28 mouse cellular contexts compared by ENCODE assay signal in genomic region chr4:58280121-58280520, GRCm38 (mm10). TPM values are rescaled to one million over a fixed set of nuclear protein-coding genes. Genes with fewer than 3 reads are reported as not detected.
A peak's percentile ranks its signal among the peaks of the same experiment; 100 is the strongest.
DNase-seq lines count a peak whose midpoint lies in the region; ATAC-seq lines count a peak whose summit lies in the region.
"Had no signal": no experiment of that assay in that cellular context is flagged by ENCODE, and none has a peak within 500 bp of the region (broad histone marks: within the 10 kb centered on the region; RNA-seq: fewer than 3 reads in every experiment).

No protein-coding gene starts in this region.

- intact Hi-C loops in gastrocnemius, postnatal 14 days (cut with DNase I; ENCODE audit: low total_unique reads), result no loop called here

- WGBS in heart, embryonic 12.5 days, result 82% methylated on average over 2 of the region's 2 CpGs

- no peak overlapping the region for H3K27ac ChIP-seq in heart, embryonic 12.5 days (ENCODE audit: poor library complexity, severe bottlenecking)
- H3K27ac ChIP-seq: embryonic facial prominence, embryonic 12.5 days; embryonic facial prominence, embryonic 15.5 days; hindbrain, embryonic 14.5 days; hindbrain, postnatal 0 days had no signal

- no peak overlapping the region for H3K4me3 ChIP-seq in heart, embryonic 12.5 days
- peak overlapping the region; percentile 70 for H3K4me3 ChIP-seq in megakaryocyte, embryonic 14.5 days (replicated peaks)
- H3K4me3 ChIP-seq: embryonic facial prominence, embryonic 12.5 days; embryonic facial prominence, embryonic 15.5 days had no signal

- H3K9me3 ChIP-seq in heart, embryonic 12.5 days (replicated peaks), result no peaks in the 10 kb centered on the region
- no peaks in the 10 kb centered on the region for H3K9me3 ChIP-seq in megakaryocyte, embryonic 14.5 days
- H3K9me3 ChIP-seq: embryonic facial prominence, embryonic 12.5 days; embryonic facial prominence, embryonic 15.5 days had no signal

- no peak overlapping the region for H3K4me2 ChIP-seq in heart, embryonic 12.5 days
- H3K4me2 ChIP-seq: embryonic facial prominence, embryonic 12.5 days; embryonic facial prominence, embryonic 15.5 days; hindbrain, embryonic 14.5 days had no signal

- no peaks in the 10 kb centered on the region for H3K36me3 ChIP-seq in heart, embryonic 12.5 days
- no peaks in the 10 kb centered on the region for H3K36me3 ChIP-seq in megakaryocyte, embryonic 14.5 days (replicated peaks; ENCODE audit: low read length)
- H3K36me3 ChIP-seq: embryonic facial prominence, embryonic 12.5 days; embryonic facial prominence, embryonic 15.5 days had no signal

- no peak overlapping the region for H3K9ac ChIP-seq in heart, embryonic 12.5 days
- H3K9ac ChIP-seq: embryonic facial prominence, embryonic 12.5 days; embryonic facial prominence, embryonic 15.5 days; forebrain, postnatal 0 days; hindbrain, embryonic 14.5 days had no signal

- DNase-seq in gastrocnemius, postnatal 25 days, result peak; percentile 20
- DNase-seq in gastrocnemius, postnatal 14 days, result no peak
- DNase-seq in heart, adult 9 months (ENCODE audit: low spot score in 2 of 2), result peak; percentile 25 to 31
- DNase-seq: adrenal gland, adult 2 months; adrenal gland, postnatal 14 days; cerebellum, adult 11 months; cerebellum, adult 2 months; cerebellum, adult 9-11 months; cerebellum, postnatal 25 days; forebrain, postnatal 0 days; gastrocnemius, postnatal 36 days; heart, postnatal 36 days; kidney, adult 11 months; kidney, adult 8-10 months had no signal

- no peaks in the 10 kb centered on the region for H3K27me3 ChIP-seq in heart, embryonic 12.5 days (replicated peaks)
- no peaks in the 10 kb centered on the region for H3K27me3 ChIP-seq in megakaryocyte, embryonic 14.5 days (replicated peaks)
- H3K27me3 ChIP-seq: embryonic facial prominence, embryonic 12.5 days; embryonic facial prominence, embryonic 15.5 days had no signal

- no peak for ATAC-seq in heart, embryonic 12.5 days (ENCODE audit: insufficient number of reproducible peaks, low FRiP score)
- ATAC-seq in megakaryocyte, adult 5-6 weeks (ENCODE audit: poor library complexity, severe bottlenecking), result no peak
- ATAC-seq: CD4-positive, CD25-positive, alpha-beta regulatory T cell, adult 4 months; forebrain, embryonic 14.5 days; forebrain, postnatal 0 days; hindbrain, postnatal 0 days; inflammation-experienced regulatory T-cells, adult 6 months had no signal

- H3K4me1 ChIP-seq in heart, embryonic 12.5 days (replicated peaks), result no peaks in the 10 kb centered on the region
- H3K4me1 ChIP-seq in megakaryocyte, embryonic 14.5 days, result peaks cover 50% of the 10 kb centered on the region
- H3K4me1 ChIP-seq: embryonic facial prominence, embryonic 12.5 days; embryonic facial prominence, embryonic 15.5 days had no signal

RNA-seq across cellular contexts. Expression of gene Musk, which starts 5.6 kb away (rescaled TPM):
- 10 to 100 TPM; 15.2 to 26.1 TPM for total RNA-seq in gastrocnemius, postnatal 25 days (2021)
- 10 to 100 TPM; 22.2 to 30.0 TPM for total RNA-seq in gastrocnemius, postnatal 14 days (2021)
- 0.06 TPM in 1 of 2 replicates, not detected in the other for polyA plus RNA-seq in heart, embryonic 12.5 days (2016; fragmentation: Nextera tagmentation; extraction: Ambion mirVana)
- not detected in 2 replicates for polyA plus RNA-seq in megakaryocyte, embryonic 14.5 days (2012; ENCODE audit: insufficient read depth, low replicate concordance)
- total RNA-seq in megakaryocyte, adult 5-6 weeks (2015), result not detected in 2 replicates
- total RNA-seq in megakaryocyte, adult 5-6 weeks (2017), result not detected in 2 replicates
- total RNA-seq: common myeloid progenitor, adult 5-6 weeks; MEL had no signal
- polyA plus RNA-seq: CD4-positive, CD25-positive, alpha-beta regulatory T cell, adult 4 months; forebrain, embryonic 14.5 days; heart, embryonic 14.5 days; heart, postnatal 0 days; inflammation-experienced regulatory T-cells, adult 6 months had no signal

Comparison
In these comparisons a context has a peak if more than half of its experiments do, and no peak if none do; other contexts are left out.
1. RNA of gene Musk, which starts 5.6 kb away (total RNA-seq): 22.2 to 30.0 TPM in gastrocnemius, postnatal 14 days and 15.2 to 26.1 TPM in gastrocnemius, postnatal 25 days; not detected in megakaryocyte, adult 5-6 weeks; every median in the first group is over 10 times any median in the second.